Mouse (Mus musculus) E14TG2a.4 (cell line): ENCODE measurements around the gene Podxl.
A peak's percentile ranks its signal among the peaks of the same experiment; 100 is the strongest.

Experiments
- H3K27me3 ChIP-seq: 2 replicates; pipeline ENCODE4 v1.6.1; 2014; ENCODE audit warnings: low read length, control low read depth; ENCODE audit not compliant: insufficient read depth
- H3K36me3 ChIP-seq: 2 replicates; pipeline ENCODE4 v1.6.1; 2014; ENCODE audit warnings: low read length, control low read depth; ENCODE audit not compliant: insufficient read depth
- H3K4me1 ChIP-seq: replicated peaks from 2 replicates; pipeline ENCODE4 v1.6.1; 2014; ENCODE audit warnings: low read depth, low read length, control low read depth
- H3K4me3 ChIP-seq: replicated peaks from 2 replicates; pipeline ENCODE4 v1.5.1; 2014; ENCODE audit warnings: mild to moderate bottlenecking, low read length
- H3K9me3 ChIP-seq: 2 replicates; pipeline ENCODE4 v1.6.1; 2014; ENCODE audit warnings: low read length, control low read depth
- CTCF ChIP-seq: conservative IDR thresholded peaks from 2 replicates; pipeline ENCODE4 v1.5.1; 2014; ENCODE audit warnings: low read length
- NANOG ChIP-seq: IDR thresholded peaks from 2 replicates; pipeline ENCODE4 v1.6.1; 2014; ENCODE audit warnings: borderline replicate concordance, low read length, mixed read lengths
- POU5F1 ChIP-seq: IDR thresholded peaks from 2 replicates; pipeline ENCODE4 v1.6.1; 2014; ENCODE audit warnings: low read length, borderline replicate concordance

Podxl gene

GRCm38 (mm10) chr6:31523039-31523438 lies 40.7 kb downstream of the Podxl start:
- Histone ChIP-seq H3K9me3 (no peaks in the 10 kb centered on the region), H3K4me1 (peaks cover 34% of the 10 kb centered on the region), H3K27me3 (no peaks in the 10 kb centered on the region), H3K4me3 (no peak overlapping the region), H3K36me3 (peaks cover 48% of the 10 kb centered on the region)
- TF ChIP-seq NANOG (no peak), CTCF (no peak), POU5F1 (no peak)

GRCm38 (mm10) chr6:31522478-31522877 lies 41.3 kb downstream of the Podxl start:
- Histone ChIP-seq H3K4me3 (no peak overlapping the region), H3K9me3 (no peaks in the 10 kb centered on the region), H3K36me3 (peaks cover 48% of the 10 kb centered on the region), H3K27me3 (no peaks in the 10 kb centered on the region), H3K4me1 (peaks cover 30% of the 10 kb centered on the region)
- TF ChIP-seq POU5F1 (no peak), NANOG (no peak), CTCF (no peak)

- H3K4me3 ChIP-seq = no peak overlapping the region
- H3K27me3 ChIP-seq = no peaks in the 10 kb centered on the region
- H3K9me3 ChIP-seq = no peaks in the 10 kb centered on the region
- no peak for TF ChIP-seq POU5F1
- TF ChIP-seq CTCF = no peak
- no peak for TF ChIP-seq NANOG
- peaks cover 22% of the 10 kb centered on the region for H3K4me1 ChIP-seq
- peaks cover 48% of the 10 kb centered on the region for H3K36me3 ChIP-seq
Observed at GRCm38 (mm10) chr6:31521491-31522355, 42.1 kb downstream of the Podxl start.

GRCm38 (mm10) chr6:31520486-31521215 lies 43.1 kb downstream of the Podxl start:
- peaks cover 41% of the 10 kb centered on the region for H3K36me3 ChIP-seq
- no peak for TF ChIP-seq NANOG
- TF ChIP-seq CTCF = no peak
- no peak for TF ChIP-seq POU5F1
- H3K4me3 ChIP-seq = no peak overlapping the region
- peaks cover 11% of the 10 kb centered on the region for H3K4me1 ChIP-seq
- no peaks in the 10 kb centered on the region for H3K9me3 ChIP-seq
- no peaks in the 10 kb centered on the region for H3K27me3 ChIP-seq

GRCm38 (mm10) chr6:31519001-31519471 lies 44.7 kb downstream of the Podxl start:
- Histone ChIP-seq H3K27me3 (no peaks in the 10 kb centered on the region), H3K4me1 (no peaks in the 10 kb centered on the region), H3K4me3 (no peak overlapping the region), H3K9me3 (no peaks in the 10 kb centered on the region), H3K36me3 (peaks cover 27% of the 10 kb centered on the region)
- TF ChIP-seq NANOG (no peak), CTCF (peak; percentile 58)

- H3K4me1 ChIP-seq = no peaks in the 10 kb centered on the region
- peaks cover 20% of the 10 kb centered on the region for H3K36me3 ChIP-seq
- TF ChIP-seq POU5F1 (no peak), CTCF (no peak), NANOG (no peak)
- H3K4me3 ChIP-seq = no peak overlapping the region
- no peaks in the 10 kb centered on the region for H3K9me3 ChIP-seq
- H3K27me3 ChIP-seq = no peaks in the 10 kb centered on the region
Observed at GRCm38 (mm10) chr6:31518338-31518698, 45.5 kb downstream of the Podxl start.

GRCm38 (mm10) chr6:31517681-31518337 lies 46.0 kb downstream of the Podxl start:
- Histone ChIP-seq H3K4me1 (no peaks in the 10 kb centered on the region), H3K9me3 (no peaks in the 10 kb centered on the region), H3K36me3 (peaks cover 15% of the 10 kb centered on the region), H3K27me3 (no peaks in the 10 kb centered on the region), H3K4me3 (no peak overlapping the region)
- TF ChIP-seq NANOG = no peak
- TF ChIP-seq POU5F1 = no peak
- TF ChIP-seq CTCF = no peak

- TF ChIP-seq POU5F1 (no peak), CTCF (no peak)
- H3K36me3 ChIP-seq = no peaks in the 10 kb centered on the region
- no peaks in the 10 kb centered on the region for H3K4me1 ChIP-seq
- no peaks in the 10 kb centered on the region for H3K9me3 ChIP-seq
- H3K27me3 ChIP-seq = no peaks in the 10 kb centered on the region
- H3K4me3 ChIP-seq = no peak overlapping the region
Observed at GRCm38 (mm10) chr6:31513726-31514125, 50.1 kb downstream of the Podxl start.
